Mouse (Mus musculus) neural tube, embryonic 14.5 days (tissue): ENCODE results near the gene Snrpd2. TPM values are rescaled to one million over a fixed set of nuclear protein-coding genes. Genes with fewer than 3 reads are reported as not detected.

Source experiments
- ATAC-seq: fragments of 200-750 bp; cut with Nextera tagmentation; 2 replicates; pipeline ENCODE4 v1.8.0; 2017; ENCODE audit warnings: low read depth, mild to moderate bottlenecking, moderate TSS enrichment, moderate library complexity
- H3K27ac ChIP-seq: fragments of 300-500 bp; sonication (generic); 2 replicates; pipeline ENCODE4 v1.5.1; 2014; ENCODE audit warnings: low read depth, mild to moderate bottlenecking, control low read depth, low read length, moderate library complexity, mixed read lengths
- H3K27me3 ChIP-seq: fragments of 300-500 bp; sonication (generic); 2 replicates; pipeline ENCODE4 v1.6.1; 2014; ENCODE audit warnings: low read length; ENCODE audit not compliant: control insufficient read depth, insufficient read depth
- H3K36me3 ChIP-seq: fragments of 300-500 bp; sonication (generic); 2 replicates; pipeline ENCODE4 v1.6.1; 2014; ENCODE audit warnings: low read length, mixed read lengths; ENCODE audit not compliant: control insufficient read depth, insufficient read depth
- H3K4me1 ChIP-seq: fragments of 300-500 bp; sonication (generic); 2 replicates; pipeline ENCODE4 v1.6.1; 2014; ENCODE audit warnings: low read length; ENCODE audit not compliant: control insufficient read depth, insufficient read depth
- H3K4me2 ChIP-seq: fragments of 300-500 bp; sonication (generic); 2 replicates; pipeline ENCODE4 v1.6.1; 2014; ENCODE audit warnings: mild to moderate bottlenecking, low read depth, low read length, control low read depth
- H3K4me3 ChIP-seq: fragments of 300-500 bp; sonication (generic); 2 replicates; pipeline ENCODE4 v1.5.1; 2014; ENCODE audit warnings: low read depth, low read length, control low read depth, mixed read lengths
- H3K9ac ChIP-seq: fragments of 300-500 bp; sonication (generic); replicated peaks from 2 replicates; pipeline ENCODE4 v1.6.1; 2014; ENCODE audit warnings: low read depth, mild to moderate bottlenecking, control low read depth, low read length, mixed read lengths
- H3K9me3 ChIP-seq: fragments of 300-500 bp; sonication (generic); 2 replicates; pipeline ENCODE4 v1.6.1; 2016; ENCODE audit warnings: low read length; ENCODE audit not compliant: control insufficient read depth
- WGBS: fragments of 180-500 bp; shearing (Covaris S2); extraction: QIAGEN DNeasy Blood & Tissue Kit; methylation state at CpG from one replicate; pipeline ENCODE4 v1.1.7; 2014; 5-methylcytosine and 5-hydroxymethylcytosine counted together
- polyA plus RNA-seq: library from polyadenylated mRNA; unstranded; fragments of >200 nt; fragmentation: Nextera tagmentation; extraction: Ambion mirVana; gene quantifications from 2 replicates; pipeline ENCODE4 v1.2.1, GENCODE M21; 2014

The Snrpd2 gene
- polyA plus RNA-seq, 1 experiment from 2014 or later: 110 TPM

DNA sequence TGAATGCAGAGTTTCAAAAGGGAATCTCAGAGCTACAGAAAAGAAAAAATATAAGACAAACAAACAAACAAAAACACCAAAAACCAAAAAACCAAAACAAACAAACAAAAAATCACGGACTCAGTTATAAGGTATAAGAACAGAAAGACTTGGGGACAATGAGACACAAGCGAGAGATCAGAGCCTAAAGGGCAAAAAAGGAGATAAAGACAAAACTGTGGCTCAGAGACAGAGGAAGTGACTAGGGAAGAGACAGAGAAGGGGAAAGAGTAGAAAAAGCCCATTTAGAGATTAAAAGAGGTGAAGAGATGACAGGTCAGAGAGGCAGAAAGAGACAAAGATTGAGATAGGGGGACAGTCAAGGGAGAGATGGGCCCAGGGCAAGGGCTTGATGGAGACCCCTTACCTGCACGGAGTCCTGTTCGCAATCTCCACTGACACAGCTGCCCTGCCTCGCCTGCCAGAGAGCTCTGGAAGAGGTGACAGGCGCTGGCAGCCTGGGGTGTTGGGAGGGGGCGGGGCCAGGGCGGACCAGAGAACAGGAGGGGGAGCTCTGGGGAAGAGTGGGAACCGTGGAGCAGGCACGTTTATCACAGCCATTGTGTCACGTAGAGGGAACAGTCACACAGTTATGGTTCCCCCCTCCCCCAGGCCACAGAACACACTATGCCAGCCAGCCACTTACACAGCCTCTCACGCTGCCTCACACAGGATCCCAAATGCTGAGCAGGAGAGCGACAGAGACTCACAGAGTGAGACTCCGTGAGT, 16.3 kb downstream of the Snrpd2 start, which contains the start of gene Gipr:
TSS of gene Gipr (minus strand) at position 472 of the 768 bp plus-strand sequence.
- H3K27me3 ChIP-seq: peaks cover 5% of the 10 kb centered on the region; the same call in 1 of the 2 replicates
- H3K4me1 ChIP-seq: peaks cover 2% of the 10 kb centered on the region; the same call in 1 of the 2 replicates
- H3K4me3 ChIP-seq: no peak within 1 kb of the TSS
- H3K4me2 ChIP-seq: peak within 1 kb of the TSS; percentile 5; the same call in 1 of the 2 replicates
- H3K36me3 ChIP-seq: no peaks in the 10 kb centered on the region
- no peaks in the 10 kb centered on the region for H3K9me3 ChIP-seq
- WGBS: 12% methylated on average over 14 of the region's 14 CpGs
- no peak within 1 kb of the TSS for H3K27ac ChIP-seq
- peak; percentile 39 for ATAC-seq
- H3K9ac ChIP-seq: 0 out of 2 replicates have a peak within 1 kb of the TSS, but pooled peaks have one; percentile 7

GRCm38 (mm10) chr7:19166990-19167389, 17.5 kb downstream of the Snrpd2 start:
- H3K9ac ChIP-seq: no peak overlapping the region
- 85% methylated on average over 3 of the region's 3 CpGs for WGBS
- peaks cover 2% of the 10 kb centered on the region; the same call in 1 of the 2 replicates for H3K4me1 ChIP-seq
- H3K27me3 ChIP-seq: peaks cover 3% of the 10 kb centered on the region; the same call in 1 of the 2 replicates
- H3K9me3 ChIP-seq: no peaks in the 10 kb centered on the region
- H3K4me2 ChIP-seq: no peak overlapping the region
- no peak overlapping the region for H3K4me3 ChIP-seq
- no peaks in the 10 kb centered on the region for H3K36me3 ChIP-seq
- no peak for ATAC-seq
- no peak overlapping the region for H3K27ac ChIP-seq

- 61% methylated on average over 10 of the region's 10 CpGs for WGBS
- Histone ChIP-seq H3K27me3 (peaks cover under 1% of the 10 kb centered on the region; the same call in 1 of the 2 replicates), H3K36me3 (no peaks in the 10 kb centered on the region), H3K4me1 (peaks cover 2% of the 10 kb centered on the region; the same call in 1 of the 2 replicates), H3K4me3 (no peak overlapping the region), H3K4me2 (no peak overlapping the region), H3K27ac (no peak overlapping the region), H3K9me3 (no peaks in the 10 kb centered on the region), H3K9ac (no peak overlapping the region)
- no peak for ATAC-seq
Measured at GRCm38 (mm10) chr7:19169506-19169905, 20.0 kb downstream of the Snrpd2 start.

DNA sequence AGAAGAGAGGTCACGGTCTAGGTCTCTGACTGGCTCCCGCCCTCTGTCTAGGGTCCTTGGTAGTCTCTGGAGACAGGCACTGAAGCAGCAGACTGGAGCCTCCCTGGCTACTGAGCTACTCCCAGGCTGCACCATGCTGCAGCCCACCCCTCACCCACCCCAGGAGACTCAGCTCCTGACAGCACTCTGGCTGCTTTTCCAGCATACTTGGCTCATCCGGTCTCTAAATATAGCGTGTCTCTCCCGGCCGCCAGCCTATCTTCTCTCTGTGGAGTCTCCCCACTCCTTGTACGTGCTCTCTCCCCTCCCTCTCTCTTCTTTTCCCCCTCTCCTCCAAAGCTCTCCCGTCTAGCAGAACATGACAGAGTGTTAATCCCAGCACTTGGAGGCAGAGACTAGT, 20.6 kb downstream of the Snrpd2 start:
- no peak for ATAC-seq
- H3K27ac ChIP-seq: no peak overlapping the region
- 59% methylated on average over 8 of the region's 8 CpGs for WGBS
- no peak overlapping the region for H3K4me3 ChIP-seq
- no peaks in the 10 kb centered on the region for H3K36me3 ChIP-seq
- no peak overlapping the region for H3K9ac ChIP-seq
- H3K4me1 ChIP-seq: peaks cover 2% of the 10 kb centered on the region; the same call in 1 of the 2 replicates
- no peaks in the 10 kb centered on the region for H3K27me3 ChIP-seq
- H3K4me2 ChIP-seq: no peak overlapping the region
- no peaks in the 10 kb centered on the region for H3K9me3 ChIP-seq

- Histone ChIP-seq H3K27ac (no peak overlapping the region), H3K9ac (no peak overlapping the region), H3K36me3 (no peaks in the 10 kb centered on the region), H3K4me3 (no peak overlapping the region), H3K4me1 (no peaks in the 10 kb centered on the region), H3K9me3 (no peaks in the 10 kb centered on the region), H3K4me2 (no peak overlapping the region), H3K27me3 (no peaks in the 10 kb centered on the region)
- 47% methylated on average over 8 of the region's 8 CpGs for WGBS
- no peak for ATAC-seq
Measured at GRCm38 (mm10) chr7:19171831-19172230, 22.3 kb downstream of the Snrpd2 start.

- 0 out of 2 replicates have a peak overlapping the region, but pooled peaks have one; percentile 4 for H3K9ac ChIP-seq
- 0 out of 2 replicates have a peak, but pooled peaks cover 3% of the 10 kb centered on the region for H3K27me3 ChIP-seq
- no peaks in the 10 kb centered on the region for H3K36me3 ChIP-seq
- no peaks in the 10 kb centered on the region for H3K9me3 ChIP-seq
- no peak overlapping the region for H3K27ac ChIP-seq
- peak overlapping the region; percentile 38 for H3K4me2 ChIP-seq
- H3K4me1 ChIP-seq: peaks cover 9% of the 10 kb centered on the region
- 5% methylated on average over 17 of the region's 17 CpGs for whole genome bisulfite sequencing
- no peak for ATAC-seq
- peak overlapping the region; percentile 11; the same call in 1 of the 2 replicates for H3K4me3 ChIP-seq
Measured at GRCm38 (mm10) chr7:19172874-19173273, 23.4 kb downstream of the Snrpd2 start.

GRCm38 (mm10) chr7:19175708-19176515, 26.4 kb downstream of the Snrpd2 start, which contains the start of gene Eml2:
TSS of gene Eml2 (plus strand) at chr7:19176421.
- peak; percentile 96 for ATAC-seq
- H3K4me3 ChIP-seq: peak within 1 kb of the TSS; percentile 46
- H3K4me1 ChIP-seq: peaks cover 13% of the 10 kb centered on the region
- peak within 1 kb of the TSS; percentile 74 for H3K27ac ChIP-seq
- peak within 1 kb of the TSS; percentile 52 for H3K9ac ChIP-seq
- H3K36me3 ChIP-seq: no peaks in the 10 kb centered on the region
- H3K9me3 ChIP-seq: no peaks in the 10 kb centered on the region
- H3K4me2 ChIP-seq: peak within 1 kb of the TSS; percentile 67
- H3K27me3 ChIP-seq: 0 out of 2 replicates have a peak, but pooled peaks cover 9% of the 10 kb centered on the region
- under 1% methylated on average over 30 of the region's 30 CpGs for WGBS

GRCm38 (mm10) chr7:19176516-19176947, 27.0 kb downstream of the Snrpd2 start:
- Histone ChIP-seq H3K36me3 (peaks cover 2% of the 10 kb centered on the region; the same call in 1 of the 2 replicates), H3K9ac (peak overlapping the region; percentile 52), H3K4me3 (peak overlapping the region; percentile 46), H3K9me3 (no peaks in the 10 kb centered on the region), H3K27me3 (0 out of 2 replicates have a peak, but pooled peaks cover 9% of the 10 kb centered on the region), H3K4me1 (peaks cover 14% of the 10 kb centered on the region), H3K27ac (peak overlapping the region; percentile 74), H3K4me2 (peak overlapping the region; percentile 67)
- WGBS: 1% methylated on average over 21 of the region's 21 CpGs
- ATAC-seq: peak; percentile 55
